11 mouse cellular contexts compared by ENCODE assay signal in the genomic region with DNA sequence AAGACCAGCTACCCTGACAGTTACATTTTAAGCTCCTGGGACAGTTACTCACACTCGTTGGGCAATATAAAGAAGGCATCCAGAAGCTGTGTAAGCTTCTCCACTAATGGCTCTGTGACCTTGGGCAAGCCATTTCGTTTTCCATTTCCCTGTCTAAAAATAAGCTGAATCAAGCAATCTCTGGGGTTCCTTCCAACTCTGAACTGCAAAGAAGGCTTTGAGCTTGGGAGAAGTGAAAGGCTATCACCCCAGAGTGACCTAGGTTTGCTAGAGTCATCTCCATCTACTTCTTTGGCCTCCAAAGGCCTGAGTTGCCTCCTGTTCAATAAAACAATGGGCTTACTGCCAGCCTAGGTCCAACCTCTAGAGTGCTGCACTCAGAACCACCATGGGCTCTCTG.
"Had no signal": no experiment of that assay in that cellular context is flagged by ENCODE, and none has a peak within 500 bp of the region (broad histone marks: within the 10 kb centered on the region; RNA-seq: fewer than 3 reads in every experiment).

No protein-coding gene starts in this region.

- H3K4me3 ChIP-seq: limb, embryonic 15.5 days; midbrain, embryonic 12.5 days; neural tube, embryonic 13.5 days had no signal

- H3K27me3 ChIP-seq: limb, embryonic 15.5 days; midbrain, embryonic 12.5 days; neural tube, embryonic 13.5 days had no signal

- H3K27ac ChIP-seq: kidney, postnatal 0 days; limb, embryonic 15.5 days; midbrain, embryonic 12.5 days; neural tube, embryonic 13.5 days had no signal

- DNase-seq: kidney, postnatal 36 days; layer of hippocampus, adult 9-11 months; layer of hippocampus, postnatal 36 days; lung, adult 18-20 months; retina, postnatal 1 day; right cerebral cortex, postnatal 14 days; thymus, postnatal 36 days had no signal

- H3K4me1 ChIP-seq: limb, embryonic 15.5 days; midbrain, embryonic 12.5 days; neural tube, embryonic 13.5 days had no signal

- H3K36me3 ChIP-seq: limb, embryonic 15.5 days; midbrain, embryonic 12.5 days; neural tube, embryonic 13.5 days had no signal

- H3K9me3 ChIP-seq: limb, embryonic 15.5 days; midbrain, embryonic 12.5 days; neural tube, embryonic 13.5 days had no signal
